Mouse (Mus musculus) megakaryocyte progenitor cell, adult 5-6 weeks (primary cell): ENCODE measurements around the gene Nlrp4e. TPM values are rescaled to one million over a fixed set of nuclear protein-coding genes. Genes with fewer than 3 reads are reported as not detected.
"Not testable (repeated sequence)": the region's sequence is repeated elsewhere in the genome, so short reads cannot be mapped to it uniquely, and the experiment has no call there.

ENCODE experiments used
- ATAC-seq: replicated peaks from 2 replicates; pipeline ENCODE4 v1.8.0; 2016; ENCODE audit warnings: mild to moderate bottlenecking, moderate TSS enrichment, inconsistent platforms; ENCODE audit not compliant: poor library complexity
- total RNA-seq, 2 experiments: library from RNA; stranded (forward) in 1 of 2; stranded (reverse) in 1 of 2; fragments of 157-497, 149-512 nt in 1 of 2; fragments of 200-1000 nt in 1 of 2; gene quantifications; 2 replicates each; pipeline versions ENCODE4 v1.2.3 to v1.2.4; 2015 to 2017

Gene Nlrp4e
- not detected in 2 replicates for total RNA-seq (2015)
- total RNA-seq (2017) = not detected in 2 replicates

DNA sequence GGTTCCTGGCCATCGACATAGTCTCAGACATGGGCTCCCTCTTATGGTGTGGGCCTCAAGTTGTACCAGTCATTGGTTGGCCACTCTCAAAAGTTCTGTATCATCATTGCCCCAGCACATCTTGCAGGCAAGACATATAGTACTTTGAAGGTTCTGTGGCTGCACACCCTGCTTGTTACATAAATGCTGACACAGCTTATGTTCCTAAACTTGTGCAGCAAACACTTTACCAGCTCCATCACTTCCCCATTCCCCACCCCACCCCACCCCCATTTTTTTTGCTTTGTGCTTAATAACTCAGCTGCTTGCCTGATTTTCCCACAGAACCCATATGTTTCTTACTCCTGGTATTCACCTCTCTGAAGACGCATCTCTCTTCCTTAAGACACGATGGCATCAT is at the start of gene Nlrp4e:
Gene Nlrp4e, plus strand, starts transcription at position 301 of the 400 bp plus-strand sequence.
- not testable (repeated sequence) for ATAC-seq

- not testable (repeated sequence) for ATAC-seq
These were observed 49.4 kb upstream of the Nlrp4e start, which contains the start of gene Vmn1r166 for GRCm38 (mm10) chr7:23251582-23251981. Gene Vmn1r166 (minus strand): TSS chr7:23251682.

DNA sequence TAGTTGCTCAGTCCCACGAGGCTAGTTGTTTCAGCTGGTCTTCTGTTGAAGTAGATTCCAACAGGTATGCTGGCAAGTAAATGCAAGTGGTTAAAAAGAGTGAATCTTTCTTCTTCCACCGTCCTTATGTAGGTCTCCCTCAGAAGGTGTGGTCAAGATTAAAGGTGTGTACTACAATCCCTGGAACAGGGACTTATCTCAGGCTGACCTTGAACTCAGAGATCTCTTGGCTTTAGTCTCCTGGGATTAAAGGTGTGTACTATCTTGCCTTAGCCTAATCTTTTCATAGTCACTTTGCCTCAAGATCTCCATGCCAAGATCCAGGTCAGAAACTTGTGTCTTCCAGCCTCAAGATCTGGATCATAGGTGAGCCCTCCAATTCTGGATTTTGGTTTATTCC is 22.2 kb upstream of the Nlrp4e start, which contains the start of gene Gm6902:
Gene Gm6902, minus strand, starts transcription at position 101 of the 400 bp plus-strand sequence.
- not testable (repeated sequence) for ATAC-seq

GRCm38 (mm10) chr7:23358311-23358710 is 57.3 kb downstream of the Nlrp4e start:
- not testable (repeated sequence) for ATAC-seq

DNA sequence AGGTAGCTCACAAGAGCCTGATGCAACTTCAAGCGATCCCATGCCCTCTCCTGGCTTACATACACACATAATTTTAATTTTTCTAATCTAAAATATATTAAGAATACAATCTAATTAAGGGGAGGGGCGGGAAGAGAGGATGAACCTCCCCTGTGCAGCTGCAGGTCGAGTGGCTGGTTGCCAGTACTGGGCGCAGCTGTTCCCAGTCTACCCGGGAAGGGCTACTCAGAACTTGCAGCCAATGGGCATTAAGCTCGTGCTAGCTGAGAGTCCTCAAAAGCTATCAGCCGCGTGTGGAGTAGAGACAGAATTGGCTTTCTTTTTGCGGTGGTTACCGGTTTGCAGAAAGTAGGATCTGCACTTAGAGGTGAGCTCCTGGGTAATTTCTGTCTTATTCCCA is 84.6 kb downstream of the Nlrp4e start, which contains the start of gene Nlrp5:
Gene Nlrp5, plus strand, starts transcription at position 301 of the 400 bp plus-strand sequence.
- ATAC-seq = no peak

Other genes with a start within 250 kb of the Nlrp4e start
- not detected in 2 replicates for gene Vmn1r163, start 245.7 kb upstream of the Nlrp4e start, total RNA-seq (2015)
- not detected in 2 replicates for gene Vmn1r163, start 245.7 kb upstream of the Nlrp4e start, total RNA-seq (2017)
- gene Gm8720, start 233.7 kb upstream of the Nlrp4e start, total RNA-seq (2015) = not detected in 2 replicates
- not detected in 2 replicates for gene Gm8720, start 233.7 kb upstream of the Nlrp4e start, total RNA-seq (2017)
- gene Gm10662, start 156.7 kb upstream of the Nlrp4e start, total RNA-seq (2015) = not detected in 2 replicates
- not detected in 2 replicates for gene Gm10662, start 156.7 kb upstream of the Nlrp4e start, total RNA-seq (2017)
- gene Vmn1r165, start 83.9 kb upstream of the Nlrp4e start, total RNA-seq (2015) = not detected in 2 replicates
- not detected in 2 replicates for gene Vmn1r165, start 83.9 kb upstream of the Nlrp4e start, total RNA-seq (2017)
- not detected in 2 replicates for gene Vmn1r166, start 49.5 kb upstream of the Nlrp4e start, total RNA-seq (2015)
- gene Vmn1r166, start 49.5 kb upstream of the Nlrp4e start, total RNA-seq (2017) = not detected in 2 replicates
- gene Gm6902, start 22.3 kb upstream of the Nlrp4e start, total RNA-seq (2015) = not detected in 2 replicates
- gene Gm6902, start 22.3 kb upstream of the Nlrp4e start, total RNA-seq (2017) = not detected in 2 replicates
- gene Nlrp5, start 84.7 kb downstream of the Nlrp4e start, total RNA-seq (2015) = not detected in 2 replicates
- gene Nlrp5, start 84.7 kb downstream of the Nlrp4e start, total RNA-seq (2017) = not detected in 2 replicates
- not detected in 2 replicates for gene Vmn1r167, start 206.0 kb downstream of the Nlrp4e start, total RNA-seq (2015)
- gene Vmn1r167, start 206.0 kb downstream of the Nlrp4e start, total RNA-seq (2017) = not detected in 2 replicates
- gene Vmn1r168, start 238.5 kb downstream of the Nlrp4e start, total RNA-seq (2015) = not detected in 2 replicates
- not detected in 2 replicates for gene Vmn1r168, start 238.5 kb downstream of the Nlrp4e start, total RNA-seq (2017)